Mouse (Mus musculus): ENCODE measurements around the gene Gm13277.
"Not testable (repeated sequence)": the region's sequence is repeated elsewhere in the genome, so short reads cannot be mapped to it uniquely, and the experiment has no call there.

GRCm38 (mm10) chr4:88763384-88764018 lies 24.9 kb upstream of the Gm13277 start:
- not testable (repeated sequence) for TF ChIP-seq CTCF (IDR thresholded peaks at IDR 0.05; ENCODE audit: borderline replicate concordance, extremely low read depth, insufficient read depth, insufficient read length); POLR2A (IDR thresholded peaks at IDR 0.05; ENCODE audit: borderline replicate concordance, extremely low read depth, insufficient read depth, insufficient read length, poor library complexity, severe bottlenecking)

All from brain, embryonic 14.5 days (tissue).